Mouse (Mus musculus) CD8-positive naive resting alpha-beta T cell, adult 2 months (primary cell): ENCODE measurements around the gene Grik4.
A peak's percentile ranks its signal among the peaks of the same experiment; 100 is the strongest.

ENCODE experiments used
- DNase-seq, 2 experiments: peaks; one replicate each; pipeline ENCODE4 v3.0.0; 2022; ENCODE audit warnings: low read depth in 2 of 2, low spot score in 2 of 2

The Grik4 gene

GRCm38 (mm10) chr9:42751160-42751559 lies 193.1 kb downstream of the Grik4 start:
- DNase-seq = no peak

DNA sequence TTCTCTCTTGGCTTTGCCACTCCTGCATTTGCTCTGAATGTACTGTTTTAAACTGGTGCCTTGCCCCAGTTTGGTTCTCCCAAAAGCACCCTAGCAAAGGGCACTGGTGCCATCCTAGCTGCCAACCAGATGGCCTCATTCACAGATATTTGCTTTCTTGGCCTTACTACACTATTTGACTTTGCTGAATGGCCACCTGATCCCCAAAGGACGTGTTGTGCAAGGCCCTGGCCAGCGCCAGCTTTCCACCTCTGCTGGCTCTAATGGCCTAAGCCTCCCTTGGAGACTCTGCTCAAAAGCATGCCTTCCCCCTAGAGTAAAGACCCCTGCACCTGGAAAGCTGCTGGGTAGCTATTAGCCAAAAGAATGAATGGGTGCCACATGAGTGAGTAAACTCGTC lies 194.1 kb downstream of the Grik4 start:
- no peak for DNase-seq

DNA sequence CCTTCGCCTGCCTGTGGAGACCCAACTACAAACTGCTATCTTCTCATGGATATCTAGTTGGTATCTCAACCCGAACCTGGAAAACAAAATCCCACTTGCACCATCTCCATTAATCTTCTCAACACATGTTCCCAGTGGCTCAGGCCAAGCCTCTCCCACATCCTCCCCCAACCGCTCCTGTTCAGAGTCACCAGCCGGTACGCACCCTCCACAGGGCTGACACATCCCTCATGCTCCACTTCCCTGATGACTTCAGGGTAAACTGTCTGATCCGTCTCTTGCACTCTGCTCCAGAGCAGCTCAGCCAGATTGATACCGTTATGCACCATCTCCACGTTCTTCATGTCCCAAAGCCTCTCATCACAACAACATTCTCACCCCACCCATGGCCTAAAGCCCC lies 198.3 kb downstream of the Grik4 start:
- DNase-seq = no peak

GRCm38 (mm10) chr9:42742385-42742784 lies 201.9 kb downstream of the Grik4 start:
- no peak for DNase-seq

GRCm38 (mm10) chr9:42736697-42737335 lies 207.5 kb downstream of the Grik4 start:
- no peak for DNase-seq

GRCm38 (mm10) chr9:42735086-42735485 lies 209.2 kb downstream of the Grik4 start:
- no peak for DNase-seq

GRCm38 (mm10) chr9:42732731-42733318 lies 211.5 kb downstream of the Grik4 start:
- DNase-seq = no peak

DNA sequence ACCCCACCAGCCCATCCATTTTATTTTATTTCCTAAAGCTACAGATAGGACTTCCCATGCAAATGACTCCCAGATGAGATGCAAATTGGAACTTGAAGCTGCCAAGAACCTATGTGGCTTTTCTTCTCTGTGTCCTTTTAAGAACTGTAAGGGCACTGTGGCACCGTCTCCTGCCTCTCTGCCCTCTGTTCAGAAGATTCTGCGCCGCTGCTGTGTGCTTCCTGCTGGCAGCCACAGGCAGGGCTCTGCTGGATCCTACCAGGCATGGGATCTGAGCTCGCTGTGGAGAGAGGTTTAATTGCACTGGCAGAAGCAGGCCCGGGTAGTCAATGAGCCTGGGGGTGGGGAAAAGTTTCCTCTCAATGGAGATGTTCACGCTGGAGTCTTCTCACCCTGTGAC lies 215.8 kb downstream of the Grik4 start:
- DNase-seq = no peak

- no peak for DNase-seq
Measured at GRCm38 (mm10) chr9:42727661-42728060, 216.6 kb downstream of the Grik4 start.

DNA sequence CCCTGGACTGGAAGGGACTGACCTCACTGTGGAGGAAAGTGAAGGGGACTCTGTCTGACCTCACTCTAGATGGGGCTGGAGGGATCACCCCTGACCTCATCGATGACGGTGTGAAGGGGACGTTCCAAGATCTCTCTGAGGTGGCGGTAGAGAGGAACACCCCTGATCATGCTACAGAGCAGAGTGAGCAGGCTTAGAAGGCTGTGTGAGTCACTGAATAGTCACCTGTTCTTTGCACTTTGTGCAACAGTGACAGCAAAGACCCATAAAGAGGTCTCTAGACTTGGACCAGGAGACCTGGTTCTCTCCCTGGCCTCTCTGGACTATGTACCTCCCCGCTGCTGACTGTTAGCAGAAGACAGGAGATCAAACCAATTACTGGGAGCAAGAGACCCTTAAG lies 217.1 kb downstream of the Grik4 start:
- no peak for DNase-seq

GRCm38 (mm10) chr9:42724099-42724498 lies 220.2 kb downstream of the Grik4 start:
- no peak for DNase-seq

GRCm38 (mm10) chr9:42722501-42722900 lies 221.8 kb downstream of the Grik4 start:
- DNase-seq = no peak

GRCm38 (mm10) chr9:42721718-42722117 lies 222.6 kb downstream of the Grik4 start:
- no peak for DNase-seq

DNA sequence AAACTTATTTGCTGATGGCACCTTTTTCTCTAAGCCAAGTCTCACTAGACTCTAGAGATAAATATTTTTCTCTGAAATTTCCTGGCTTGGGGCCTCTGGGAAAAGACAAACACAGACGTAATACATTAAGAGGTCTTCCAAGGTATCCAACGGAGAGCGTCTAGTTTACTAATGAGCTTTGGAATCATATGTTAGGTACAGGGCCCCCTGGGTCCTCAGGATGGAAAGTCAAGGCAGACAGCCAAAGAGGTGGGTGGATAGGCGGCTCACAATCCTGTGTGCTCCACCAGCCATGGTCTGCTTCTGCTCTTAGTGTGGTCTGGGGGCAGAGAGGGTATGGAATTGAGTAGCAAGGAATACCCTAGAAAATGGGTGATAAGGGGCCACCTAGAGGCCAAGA lies 223.1 kb downstream of the Grik4 start:
- no peak for DNase-seq

DNA sequence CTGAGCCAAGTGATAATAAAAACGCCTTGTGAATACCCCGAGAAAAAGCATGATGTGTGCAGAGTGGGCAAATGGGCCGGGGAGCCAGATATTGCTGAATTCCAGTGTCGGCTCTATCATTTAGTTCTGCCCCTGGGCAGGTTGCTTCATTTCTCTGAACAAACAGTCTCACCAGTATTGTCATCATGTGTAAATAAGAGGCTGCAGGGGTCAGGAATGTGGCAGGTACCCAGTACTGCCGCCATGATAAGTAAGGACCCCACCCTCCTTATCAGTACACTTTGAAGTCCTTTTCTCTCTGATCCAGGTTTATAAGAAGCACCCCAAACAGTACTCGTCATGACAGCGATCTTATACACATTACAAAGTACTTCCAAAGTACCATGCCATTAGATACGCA lies 230.4 kb downstream of the Grik4 start:
- no peak for DNase-seq

- DNase-seq = no peak
Measured at GRCm38 (mm10) chr9:42705848-42706247, 238.4 kb downstream of the Grik4 start.

DNA sequence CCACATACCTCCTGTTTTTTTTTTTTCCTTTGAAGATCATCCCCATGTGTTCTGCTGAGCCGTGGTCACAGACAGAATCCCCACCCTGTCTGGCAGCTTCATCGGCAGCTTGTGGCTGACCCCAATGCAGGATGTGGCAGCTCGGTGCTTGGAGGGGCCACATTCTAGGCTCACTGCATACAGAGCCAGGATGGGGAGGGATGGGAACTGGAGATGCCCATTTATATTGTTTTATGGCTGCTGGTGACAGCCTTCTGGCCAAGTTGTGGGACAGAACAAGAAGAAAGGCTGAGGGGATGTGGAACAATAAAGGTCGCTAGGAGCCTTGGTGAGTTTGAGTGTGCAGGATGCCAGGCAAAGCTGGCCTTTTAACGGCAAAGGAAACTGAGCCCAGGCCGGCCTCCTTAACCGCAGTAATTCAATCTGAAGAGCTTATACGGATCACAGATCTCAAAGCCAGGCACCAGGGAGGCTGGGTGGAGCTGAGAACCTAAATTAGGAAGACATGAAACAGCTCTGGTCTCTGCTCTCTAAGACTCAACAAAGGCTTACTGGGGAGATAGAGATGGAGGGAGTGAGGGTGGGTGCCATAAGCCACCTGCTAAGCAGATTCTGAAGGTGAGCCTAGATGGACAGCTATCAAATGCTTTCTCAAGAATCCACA lies 241.0 kb downstream of the Grik4 start:
- DNase-seq = no peak

DNA sequence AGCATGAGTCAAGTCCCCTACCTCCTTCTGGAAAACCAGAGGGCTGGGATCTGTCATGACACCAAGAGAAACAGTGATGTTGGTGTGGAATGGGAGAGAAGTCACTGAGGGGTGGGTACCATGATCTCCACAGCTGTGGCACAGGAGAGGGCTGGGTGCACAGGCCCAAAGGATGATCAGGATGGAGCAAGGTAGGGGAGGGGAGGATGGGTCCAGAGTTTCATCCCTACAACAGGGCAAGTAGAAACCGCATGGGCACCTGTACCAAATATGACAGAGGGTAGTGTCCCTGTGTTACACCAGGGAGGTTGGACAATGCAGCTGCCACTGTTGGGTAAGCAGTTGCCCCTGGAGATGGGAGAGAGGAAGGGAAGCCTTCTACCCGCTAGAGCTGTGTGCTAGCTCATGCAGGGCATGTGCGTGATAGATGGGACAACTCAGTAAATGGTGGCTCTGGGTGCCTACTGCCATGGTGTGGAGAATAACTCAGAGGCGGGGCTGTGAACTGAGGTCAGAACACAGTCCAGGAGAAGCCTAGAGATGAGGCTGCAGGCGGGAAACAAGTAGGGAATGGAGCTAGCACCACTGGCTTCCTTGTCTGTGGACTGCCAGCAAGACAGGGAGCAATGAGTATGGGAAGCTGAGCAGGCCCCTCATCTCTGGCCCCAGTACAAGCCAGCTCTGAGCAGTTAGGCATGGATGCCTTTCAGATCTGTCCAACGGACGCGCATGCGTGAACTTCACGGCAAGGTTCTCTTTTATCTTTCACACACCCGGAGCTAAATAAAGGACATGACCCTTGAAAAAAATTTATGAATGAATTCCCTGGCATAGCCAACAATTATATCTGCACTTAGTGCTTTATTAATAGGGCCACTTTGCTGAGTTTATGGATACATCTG lies 241.8 kb downstream of the Grik4 start:
- no peak for DNase-seq

DNA sequence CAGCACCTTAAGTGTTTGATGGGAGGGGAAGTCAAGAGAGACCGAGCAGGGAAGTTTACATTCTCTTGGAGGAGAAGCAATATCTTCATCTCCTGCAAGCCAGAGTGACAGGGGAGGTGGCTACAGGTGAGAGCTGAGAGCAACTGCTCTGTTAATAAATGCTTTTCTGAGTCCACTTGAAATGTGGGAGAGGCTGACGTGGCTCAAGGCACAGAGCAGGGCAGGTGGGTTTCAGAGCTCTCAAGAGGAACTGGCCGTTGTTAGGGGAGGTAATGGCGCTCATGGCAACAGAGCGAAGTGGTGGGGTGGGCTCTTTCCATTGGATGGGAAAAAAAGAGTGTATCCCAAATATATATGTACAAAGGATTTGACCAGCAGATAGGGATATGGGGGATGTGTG lies 242.6 kb downstream of the Grik4 start:
- no peak for DNase-seq

DNA sequence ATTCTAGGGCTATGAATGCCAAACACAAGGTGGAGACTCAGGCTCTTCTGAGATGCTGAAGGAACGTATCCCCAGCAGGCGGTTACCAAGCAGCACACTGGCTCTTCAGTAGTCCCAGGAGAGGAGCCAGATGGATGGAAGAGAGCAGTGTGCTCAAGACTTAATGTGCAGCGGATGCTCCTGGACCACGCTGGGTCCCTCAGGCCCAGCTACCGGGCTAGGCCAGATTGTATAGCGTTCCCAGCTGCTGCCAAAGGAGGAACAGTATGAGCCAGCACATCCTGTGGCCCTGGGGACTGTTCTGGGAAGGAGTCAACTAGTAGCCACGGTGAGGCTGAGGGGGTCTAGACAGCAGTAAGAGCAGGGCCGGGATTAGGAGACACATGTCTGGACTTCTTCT lies 251.3 kb downstream of the Grik4 start:
- DNase-seq = no peak

- peak; percentile 37 to 60 for DNase-seq
Measured at GRCm38 (mm10) chr9:42688143-42688542, 256.1 kb downstream of the Grik4 start.

DNA sequence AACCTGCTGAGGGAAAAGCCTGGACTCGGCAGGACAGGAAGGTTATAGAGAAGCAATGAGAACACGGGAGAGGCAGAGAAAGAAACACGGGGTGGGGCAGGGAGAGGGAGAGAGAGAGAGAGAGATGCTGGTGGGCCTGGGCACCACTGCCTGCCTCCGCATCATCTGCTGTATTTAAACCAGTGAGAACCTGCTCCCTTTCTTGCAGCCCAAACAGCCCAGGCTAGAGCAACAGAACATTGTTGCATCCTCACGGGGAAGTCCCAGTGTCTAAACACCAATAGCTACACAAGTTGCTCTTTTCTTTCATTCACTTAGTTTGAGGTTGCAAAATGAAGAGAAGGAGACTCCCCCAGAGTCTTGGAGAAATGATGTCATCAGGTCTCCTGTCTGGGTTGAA lies 258.2 kb downstream of the Grik4 start:
- no peak for DNase-seq
